Mouse (Mus musculus): ENCODE measurements around the gene AL607142.1. TPM values are rescaled to one million over a fixed set of nuclear protein-coding genes. Genes with fewer than 3 reads are reported as not detected.

Gene AL607142.1
- polyA plus RNA-seq (2014; fragmentation: Illumina TruSeq; extraction: RNeasy Lipid Tissue Mini Kit (QIAGEN cat#74804)) = not detected

GRCm38 (mm10) chr4:120064696-120065095 is at the start of gene AL607142.1:
Gene AL607142.1 (plus strand): TSS chr4:120064996.

Other genes starting within 250 kb of the AL607142.1 start
- not detected for gene Edn2, start 96.2 kb downstream of the AL607142.1 start, polyA plus RNA-seq (2014; fragmentation: Illumina TruSeq; extraction: RNeasy Lipid Tissue Mini Kit (QIAGEN cat#74804))
- gene Foxo6, start 222.4 kb downstream of the AL607142.1 start, polyA plus RNA-seq (2014; fragmentation: Illumina TruSeq; extraction: RNeasy Lipid Tissue Mini Kit (QIAGEN cat#74804)) = not detected